Mouse (Mus musculus) small intestine, adult 2 months (tissue): ENCODE measurements at regions not wholly inside any gene's neighbourhood (a gene's known extent, or its start where the extent isn't known, plus 50 kb on each side); places are given as distances from the start of the nearest gene placed in this dataset.

ENCODE experiments used
- CTCF ChIP-seq: fragments of 200-500 bp; IDR thresholded peaks from 2 replicates; pipeline ENCODE4 v1.5.1; 2012; ENCODE audit warnings: low read depth, mild to moderate bottlenecking, control low read depth, inconsistent platforms, low read length, moderate library complexity, mixed read lengths; ENCODE audit not compliant: insufficient replicate concordance, insufficient read length; ENCODE audit errors: extremely low read depth
- POLR2A ChIP-seq: fragments of 200-500 bp; IDR thresholded peaks from 2 replicates; pipeline ENCODE4 v1.6.1; 2012; ENCODE audit warnings: low read depth, mild to moderate bottlenecking, control low read depth, inconsistent platforms, low read length, moderate library complexity

GRCm38 (mm10) chr12:25242369-25242768, 145.4 kb upstream of the Id2 start:
- no peak for TF ChIP-seq CTCF
- no peak for TF ChIP-seq POLR2A
